Mouse (Mus musculus) limb, embryonic 12.5 days (tissue): ENCODE data around the gene Angel1. TPM values are rescaled to one million over a fixed set of nuclear protein-coding genes. Genes with fewer than 3 reads are reported as not detected.

ENCODE experiments used
- ATAC-seq: fragments of 200-750 bp; cut with Nextera tagmentation; 2 replicates; pipeline ENCODE4 v1.8.0; 2017; ENCODE audit warnings: low read depth, moderate TSS enrichment; ENCODE audit not compliant: insufficient number of reproducible peaks, insufficient read depth, low FRiP score, low TSS enrichment
- H3K27ac ChIP-seq: fragments of 300-500 bp; sonication (generic); 2 replicates; pipeline ENCODE4 v1.5.1; 2016; ENCODE audit warnings: mild to moderate bottlenecking, moderate library complexity
- H3K27me3 ChIP-seq: fragments of 300-500 bp; sonication (generic); 2 replicates; pipeline ENCODE4 v1.6.1; 2016; ENCODE audit warnings: mild to moderate bottlenecking, moderate library complexity
- H3K36me3 ChIP-seq: fragments of 300-500 bp; sonication (generic); 2 replicates; pipeline ENCODE4 v1.6.1; 2016; ENCODE audit warnings: mild to moderate bottlenecking, moderate library complexity
- H3K4me1 ChIP-seq: fragments of 300-500 bp; sonication (generic); replicated peaks from 2 replicates; pipeline ENCODE4 v1.6.1; 2016
- H3K4me2 ChIP-seq: fragments of 300-500 bp; sonication (generic); 2 replicates; pipeline ENCODE4 v1.6.1; 2016; ENCODE audit warnings: mild to moderate bottlenecking, moderate library complexity
- H3K4me3 ChIP-seq: fragments of 300-500 bp; sonication (generic); replicated peaks from 2 replicates; pipeline ENCODE4 v1.5.1; 2016; ENCODE audit warnings: mild to moderate bottlenecking
- H3K9ac ChIP-seq: fragments of 300-500 bp; sonication (generic); replicated peaks from 2 replicates; pipeline ENCODE4 v1.6.1; 2016; ENCODE audit warnings: mild to moderate bottlenecking, moderate library complexity
- H3K9me3 ChIP-seq: fragments of 300-500 bp; sonication (generic); 2 replicates; pipeline ENCODE4 v1.6.1; 2016; ENCODE audit warnings: mild to moderate bottlenecking, moderate library complexity
- WGBS: fragments of 180-500 bp; shearing (Covaris S2); methylation state at CpG from one replicate; pipeline ENCODE4 v1.1.7; 2016; 5-methylcytosine and 5-hydroxymethylcytosine counted together
- polyA plus RNA-seq: library from polyadenylated mRNA; unstranded; fragments of >200 nt; fragmentation: Nextera tagmentation; extraction: Ambion mirVana; gene quantifications from 2 replicates; pipeline ENCODE4 v1.2.1, GENCODE M21; 2016

Gene Angel1
- 15.1 and 15.8 TPM in 2 replicates for polyA plus RNA-seq

- H3K27me3 ChIP-seq = no peaks in the 10 kb centered on the region; the same call in 1 of the 2 replicates
- under 1% methylated on average over 44 of the region's 44 CpGs for WGBS
- H3K4me1 ChIP-seq = peaks cover 14% of the 10 kb centered on the region; the same call in 1 of the 2 replicates
- H3K4me2 ChIP-seq = peak within 1 kb of the TSS; percentile 87
- peaks cover 6% of the 10 kb centered on the region; the same call in 1 of the 2 replicates for H3K36me3 ChIP-seq
- H3K27ac ChIP-seq = peak within 1 kb of the TSS; percentile 84
- no peaks in the 10 kb centered on the region for H3K9me3 ChIP-seq
- H3K9ac ChIP-seq = peak within 1 kb of the TSS; percentile 72
- peak within 1 kb of the TSS; percentile 79 for H3K4me3 ChIP-seq
- ATAC-seq = peak; percentile 99
Observed at GRCm38 (mm10) chr12:86726120-86726640, at the start of gene Angel1. TSS of gene Angel1 (minus strand) at chr12:86726460.

- Histone ChIP-seq H3K4me2 (no peak overlapping the region), H3K27ac (0 out of 2 replicates have a peak overlapping the region, but pooled peaks have one; percentile 23), H3K4me1 (no peaks in the 10 kb centered on the region), H3K27me3 (no peaks in the 10 kb centered on the region), H3K9ac (no peak overlapping the region), H3K9me3 (no peaks in the 10 kb centered on the region), H3K4me3 (no peak overlapping the region), H3K36me3 (no peaks in the 10 kb centered on the region)
- 78% methylated on average over 7 of the region's 7 CpGs for WGBS
- ATAC-seq = no peak
Observed at GRCm38 (mm10) chr12:86775561-86776280, 49.5 kb upstream of the Angel1 start.

DNA sequence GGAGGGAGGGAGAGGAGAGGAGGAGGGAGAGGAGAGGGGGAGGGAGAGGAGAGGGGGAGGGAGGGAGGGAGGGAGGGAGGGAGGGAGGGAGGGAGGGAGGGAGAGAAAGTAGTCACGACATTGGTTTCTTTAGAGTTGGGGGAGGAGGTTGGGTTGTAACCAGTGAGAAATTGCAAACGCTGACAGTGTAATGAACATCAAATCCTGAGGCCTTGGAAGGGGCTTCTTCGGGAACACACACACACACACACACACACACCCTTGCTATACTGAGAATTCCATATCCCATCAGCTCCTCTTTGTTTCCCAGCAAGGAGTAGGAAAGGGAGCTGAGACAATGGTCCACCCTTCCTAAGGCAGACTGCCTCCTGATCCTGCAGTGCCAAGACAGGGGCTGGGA, 46.3 kb upstream of the Angel1 start:
- no peak for ATAC-seq
- H3K4me2 ChIP-seq = no peak overlapping the region
- H3K9ac ChIP-seq = no peak overlapping the region
- H3K4me1 ChIP-seq = peaks cover 7% of the 10 kb centered on the region
- WGBS = 26% methylated on average over 3 of the region's 3 CpGs
- no peaks in the 10 kb centered on the region for H3K36me3 ChIP-seq
- H3K9me3 ChIP-seq = no peaks in the 10 kb centered on the region
- H3K4me3 ChIP-seq = no peak overlapping the region
- H3K27ac ChIP-seq = no peak overlapping the region
- H3K27me3 ChIP-seq = no peaks in the 10 kb centered on the region

DNA sequence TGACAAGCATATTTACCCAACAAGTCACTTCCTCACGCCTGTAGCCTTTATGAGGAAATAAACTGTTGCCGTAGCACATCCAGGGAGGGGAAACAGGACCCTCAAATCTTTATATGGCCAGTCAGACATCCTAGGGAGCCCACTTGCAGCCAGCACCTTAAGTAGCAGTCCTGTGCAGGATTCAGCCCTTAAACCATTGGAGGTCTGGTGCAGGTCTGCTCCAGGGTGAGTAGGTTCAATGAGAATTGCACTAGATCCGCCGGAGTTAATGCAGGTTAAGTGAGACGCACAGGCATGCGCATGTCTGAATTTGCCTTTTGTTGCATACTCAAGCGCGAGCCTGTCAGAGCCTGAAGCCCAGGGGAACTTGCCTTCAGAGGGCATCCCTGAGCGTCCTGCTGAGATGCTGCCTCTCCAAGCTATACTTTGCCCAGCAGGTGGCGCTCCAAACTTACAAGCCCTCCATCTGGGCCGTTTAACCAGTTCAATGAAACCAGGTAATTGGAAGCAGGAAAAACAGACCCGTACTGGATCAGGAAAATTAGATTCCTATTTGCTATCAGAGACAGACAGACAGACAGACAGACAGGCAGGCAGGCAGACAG, 45.7 kb upstream of the Angel1 start:
- Histone ChIP-seq H3K9ac (no peak overlapping the region), H3K9me3 (no peaks in the 10 kb centered on the region), H3K27ac (no peak overlapping the region), H3K36me3 (no peaks in the 10 kb centered on the region), H3K4me3 (no peak overlapping the region), H3K27me3 (no peaks in the 10 kb centered on the region), H3K4me1 (peaks cover 7% of the 10 kb centered on the region), H3K4me2 (peak overlapping the region; percentile 19; the same call in 1 of the 2 replicates)
- WGBS = 7% methylated on average over 12 of the region's 12 CpGs
- no peak; the same call in 1 of the 2 replicates for ATAC-seq

DNA sequence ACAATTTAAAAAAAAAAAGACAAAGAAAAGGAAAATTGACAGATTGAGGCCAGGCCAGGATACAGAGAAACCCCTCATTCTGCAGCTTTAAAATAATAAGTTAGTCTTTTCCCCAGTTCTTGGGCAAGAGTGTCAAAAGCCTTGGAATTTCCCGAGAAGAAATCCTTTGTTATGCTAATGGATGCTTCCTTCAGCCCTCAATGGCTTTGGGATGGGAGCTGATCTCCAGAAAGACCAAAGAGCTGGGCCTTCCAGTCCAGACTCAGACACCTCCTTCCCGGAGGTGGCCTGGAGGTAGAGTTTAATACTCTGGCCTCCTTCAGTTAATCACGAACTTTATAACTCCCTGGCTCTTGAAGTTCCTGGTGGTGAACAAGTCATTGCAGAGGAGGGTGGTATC, 44.7 kb upstream of the Angel1 start:
- peaks cover 7% of the 10 kb centered on the region for H3K4me1 ChIP-seq
- no peaks in the 10 kb centered on the region for H3K9me3 ChIP-seq
- no peak overlapping the region for H3K4me2 ChIP-seq
- WGBS = 10% methylated on average over 3 of the region's 3 CpGs
- H3K27me3 ChIP-seq = no peaks in the 10 kb centered on the region
- H3K4me3 ChIP-seq = no peak overlapping the region
- no peak for ATAC-seq
- H3K36me3 ChIP-seq = no peaks in the 10 kb centered on the region
- no peak overlapping the region for H3K27ac ChIP-seq
- no peak overlapping the region for H3K9ac ChIP-seq

DNA sequence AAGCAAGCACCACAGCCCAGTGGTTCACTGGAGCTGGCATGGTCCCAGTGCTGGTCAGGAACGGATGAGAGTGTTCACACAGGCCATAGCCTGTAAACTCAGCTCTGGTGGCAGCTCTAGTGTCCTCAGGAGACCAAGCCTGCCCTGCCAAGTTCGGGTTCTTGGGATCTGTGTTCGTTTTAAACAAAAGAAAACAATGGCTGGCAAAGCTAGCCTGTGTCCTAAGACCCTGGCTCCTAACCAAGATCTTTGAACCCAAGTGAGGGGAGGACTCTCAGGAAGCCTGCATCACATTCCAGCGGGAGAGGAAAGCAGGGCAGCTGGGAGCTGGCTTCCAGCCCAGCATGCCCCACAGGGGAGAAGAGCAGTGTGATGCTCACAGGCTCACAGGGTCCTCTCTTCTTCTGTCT, 44.0 kb upstream of the Angel1 start:
- ATAC-seq = no peak

DNA sequence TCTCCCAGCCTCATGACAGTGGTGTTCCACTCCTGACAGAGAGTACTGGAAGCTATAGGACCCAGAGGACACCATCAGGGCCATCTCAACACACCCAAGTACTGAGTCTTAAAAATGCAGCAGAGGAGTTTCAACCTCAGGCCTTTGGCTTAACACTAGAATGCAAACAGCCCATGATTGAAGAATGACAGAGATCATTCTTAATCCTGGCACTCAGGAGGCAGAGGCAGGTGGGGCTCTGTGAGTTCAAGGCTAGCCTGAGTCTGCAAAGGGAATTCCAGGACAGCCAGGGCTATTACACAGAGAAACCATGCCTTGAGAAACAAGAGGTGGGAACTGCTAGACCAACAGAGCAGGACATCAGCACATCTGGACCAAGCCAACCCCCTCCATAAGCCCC, 43.6 kb upstream of the Angel1 start:
- Histone ChIP-seq H3K4me1 (peaks cover 7% of the 10 kb centered on the region), H3K27me3 (no peaks in the 10 kb centered on the region), H3K4me2 (no peak overlapping the region), H3K27ac (no peak overlapping the region), H3K9ac (no peak overlapping the region), H3K9me3 (no peaks in the 10 kb centered on the region), H3K4me3 (no peak overlapping the region), H3K36me3 (no peaks in the 10 kb centered on the region)
- ATAC-seq = no peak

More for the DNA sequence above, 44.0 kb upstream of the Angel1 start:
- Histone ChIP-seq H3K9ac (no peak overlapping the region), H3K4me1 (peaks cover 7% of the 10 kb centered on the region), H3K27me3 (no peaks in the 10 kb centered on the region), H3K27ac (no peak overlapping the region), H3K9me3 (no peaks in the 10 kb centered on the region), H3K4me3 (no peak overlapping the region), H3K36me3 (no peaks in the 10 kb centered on the region), H3K4me2 (no peak overlapping the region)
- WGBS = 37% methylated on average over 4 of the region's 4 CpGs

- peaks cover 7% of the 10 kb centered on the region for H3K4me1 ChIP-seq
- no peaks in the 10 kb centered on the region for H3K36me3 ChIP-seq
- no peak overlapping the region for H3K4me2 ChIP-seq
- 36% methylated on average over 4 of the region's 4 CpGs for WGBS
- no peak overlapping the region for H3K9ac ChIP-seq
- ATAC-seq = no peak
- no peaks in the 10 kb centered on the region for H3K27me3 ChIP-seq
- H3K27ac ChIP-seq = no peak overlapping the region
- no peak overlapping the region for H3K4me3 ChIP-seq
- H3K9me3 ChIP-seq = no peaks in the 10 kb centered on the region
Observed at GRCm38 (mm10) chr12:86768986-86769580, 42.8 kb upstream of the Angel1 start.

GRCm38 (mm10) chr12:86767868-86768631, 41.8 kb upstream of the Angel1 start:
- Histone ChIP-seq H3K4me3 (no peak overlapping the region), H3K4me1 (peaks cover 7% of the 10 kb centered on the region), H3K27ac (no peak overlapping the region), H3K36me3 (no peaks in the 10 kb centered on the region), H3K9ac (no peak overlapping the region; the same call in 1 of the 2 replicates), H3K27me3 (no peaks in the 10 kb centered on the region), H3K9me3 (no peaks in the 10 kb centered on the region), H3K4me2 (peak overlapping the region; percentile 11; the same call in 1 of the 2 replicates)
- WGBS = 35% methylated on average over 20 of the region's 20 CpGs
- ATAC-seq = no peak; the same call in 1 of the 2 replicates

DNA sequence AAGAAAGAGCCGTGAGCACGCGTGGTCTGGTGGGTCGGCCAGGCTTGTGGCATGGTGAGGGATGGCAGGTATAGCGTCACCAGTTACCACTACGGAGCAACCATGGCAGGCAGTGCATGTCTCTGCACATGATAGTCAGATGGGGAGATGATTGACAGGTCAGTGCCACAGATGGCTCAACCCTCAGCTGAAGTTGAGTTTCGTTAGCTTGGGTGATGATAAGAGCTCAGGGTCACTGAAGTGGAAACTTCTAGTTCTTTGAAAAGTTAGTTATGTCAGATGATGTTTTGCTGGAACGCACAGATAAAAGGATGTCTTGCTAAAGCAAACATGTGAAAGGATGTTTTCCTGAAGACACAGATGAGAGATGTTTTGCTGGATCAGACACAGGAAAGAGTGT, 40.2 kb upstream of the Angel1 start:
- no peaks in the 10 kb centered on the region for H3K27me3 ChIP-seq
- H3K4me3 ChIP-seq = no peak overlapping the region
- H3K4me1 ChIP-seq = peaks cover 7% of the 10 kb centered on the region
- H3K9me3 ChIP-seq = no peaks in the 10 kb centered on the region
- H3K4me2 ChIP-seq = no peak overlapping the region
- no peak overlapping the region for H3K27ac ChIP-seq
- no peak overlapping the region for H3K9ac ChIP-seq
- no peaks in the 10 kb centered on the region for H3K36me3 ChIP-seq
- no peak for ATAC-seq
- 88% methylated on average over 8 of the region's 8 CpGs for WGBS
